In the genomic region with DNA sequence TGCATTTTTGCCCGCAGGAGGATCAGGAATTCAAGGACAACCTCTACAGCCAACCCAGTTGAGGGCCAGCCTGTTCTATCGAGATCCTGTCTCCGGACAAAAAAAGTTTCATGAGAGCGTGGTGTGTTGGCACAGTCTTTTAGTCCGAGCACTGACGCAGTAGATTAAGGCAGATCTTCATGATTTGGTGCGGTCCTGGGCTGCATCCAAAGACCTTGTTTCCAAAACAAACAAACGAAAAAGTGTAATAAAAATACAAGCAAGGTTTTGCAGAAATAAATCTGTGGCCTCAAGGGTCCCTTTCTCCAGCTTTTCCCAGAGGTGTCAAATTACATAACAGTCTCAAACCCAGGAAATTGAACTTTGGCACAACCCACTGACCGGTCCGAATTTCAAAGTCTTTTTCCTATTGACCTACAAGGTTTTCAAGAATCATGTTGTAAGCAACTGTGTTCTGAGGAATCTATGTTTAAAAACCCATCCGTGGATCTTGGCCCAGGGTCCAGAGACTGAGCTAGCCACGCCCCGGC, we compare ENCODE assay signal across 1 mouse cellular context.
TF ChIP-seq lines count a peak whose summit lies in the region.

No protein-coding gene starts in this region.

TF ChIP-seq in CH12.LX, 34 proteins besides CTCF, POLR2A, EP300 and RAD21:
- TF ChIP-seq RCOR1 (conservative IDR thresholded peaks at IDR 0.05; ENCODE audit: low read depth, low read length) (0 out of 2 replicates have a peak, but pooled peaks have one; percentile 9), ZNF384 (IDR thresholded peaks at IDR 0.05; ENCODE audit: low read depth, low read length) (0 out of 2 replicates have a peak, but pooled peaks have one; percentile 22), GABPA (IDR thresholded peaks at IDR 0.05; ENCODE audit: insufficient replicate concordance, low read depth, low read length) (no peak)
